Mouse (Mus musculus) midbrain, embryonic 13.5 days (tissue): ENCODE data around the gene Tuft1. TPM values are rescaled to one million over a fixed set of nuclear protein-coding genes. Genes with fewer than 3 reads are reported as not detected.

ENCODE experiments used
- ATAC-seq: fragments of 200-750 bp; cut with Nextera tagmentation; 2 replicates; pipeline ENCODE4 v1.8.0; 2017; ENCODE audit warnings: mild to moderate bottlenecking, moderate TSS enrichment, moderate library complexity
- H3K27ac ChIP-seq: fragments of 300-500 bp; sonication (generic); 2 replicates; pipeline ENCODE4 v1.5.1; 2015; ENCODE audit warnings: inconsistent platforms, mild to moderate bottlenecking, moderate library complexity
- H3K27me3 ChIP-seq: fragments of 300-500 bp; sonication (generic); 2 replicates; pipeline ENCODE4 v1.6.1; 2015; ENCODE audit warnings: mild to moderate bottlenecking, inconsistent platforms
- H3K36me3 ChIP-seq: fragments of 300-500 bp; sonication (generic); 2 replicates; pipeline ENCODE4 v1.6.1; 2015; ENCODE audit warnings: mild to moderate bottlenecking, inconsistent platforms
- H3K4me1 ChIP-seq: fragments of 300-500 bp; sonication (generic); replicated peaks from 2 replicates; pipeline ENCODE4 v1.6.1; 2015; ENCODE audit warnings: inconsistent platforms
- H3K4me2 ChIP-seq: fragments of 300-500 bp; sonication (generic); replicated peaks from 2 replicates; pipeline ENCODE4 v1.6.1; 2015; ENCODE audit warnings: moderate library complexity, mild to moderate bottlenecking, inconsistent platforms
- H3K4me3 ChIP-seq: fragments of 300-500 bp; sonication (generic); replicated peaks from 2 replicates; pipeline ENCODE4 v1.5.1; 2015; ENCODE audit warnings: mild to moderate bottlenecking, inconsistent platforms
- H3K9ac ChIP-seq: fragments of 300-500 bp; sonication (generic); replicated peaks from 2 replicates; pipeline ENCODE4 v1.6.1; 2015; ENCODE audit warnings: mild to moderate bottlenecking, inconsistent platforms
- H3K9me3 ChIP-seq: fragments of 300-500 bp; sonication (generic); 2 replicates; pipeline ENCODE4 v1.6.1; 2016; ENCODE audit warnings: mild to moderate bottlenecking, inconsistent platforms
- WGBS: fragments of 180-500 bp; shearing (Covaris S2); methylation state at CpG from one replicate; pipeline ENCODE4 v1.1.7; 2015; 5-methylcytosine and 5-hydroxymethylcytosine counted together
- polyA plus RNA-seq: library from polyadenylated mRNA; unstranded; fragments of >200 nt; fragmentation: Nextera tagmentation; extraction: Ambion mirVana; gene quantifications from 2 replicates; pipeline ENCODE4 v1.2.1, GENCODE M21; 2015

Tuft1 gene
- polyA plus RNA-seq, 1 experiment from 2014 or later: 3.7 TPM

- H3K27me3 ChIP-seq: no peaks in the 10 kb centered on the region
- no peak overlapping the region for H3K27ac ChIP-seq
- H3K9ac ChIP-seq: no peak overlapping the region
- no peaks in the 10 kb centered on the region for H3K36me3 ChIP-seq
- no peak overlapping the region for H3K4me2 ChIP-seq
- H3K4me3 ChIP-seq: no peak overlapping the region
- no peak for ATAC-seq
- no peaks in the 10 kb centered on the region for H3K4me1 ChIP-seq
- 54% methylated on average over 7 of the region's 7 CpGs for WGBS
- no peaks in the 10 kb centered on the region for H3K9me3 ChIP-seq
These were observed 45.3 kb downstream of the Tuft1 start for GRCm38 (mm10) chr3:94613258-94613878.

GRCm38 (mm10) chr3:94612274-94612673 is 46.4 kb downstream of the Tuft1 start:
- Histone ChIP-seq H3K9ac (no peak overlapping the region), H3K4me3 (no peak overlapping the region), H3K4me1 (no peaks in the 10 kb centered on the region), H3K9me3 (no peaks in the 10 kb centered on the region), H3K36me3 (no peaks in the 10 kb centered on the region), H3K27me3 (no peaks in the 10 kb centered on the region), H3K27ac (no peak overlapping the region), H3K4me2 (no peak overlapping the region)
- no peak for ATAC-seq
- WGBS: 70% methylated on average over 1 of the region's 1 CpGs

- H3K36me3 ChIP-seq: no peaks in the 10 kb centered on the region
- H3K27ac ChIP-seq: no peak overlapping the region
- no peak overlapping the region for H3K4me3 ChIP-seq
- H3K9ac ChIP-seq: no peak overlapping the region
- no peak for ATAC-seq
- no peaks in the 10 kb centered on the region for H3K4me1 ChIP-seq
- WGBS: 81% methylated on average over 5 of the region's 5 CpGs
- H3K9me3 ChIP-seq: 0 out of 2 replicates have a peak, but pooled peaks cover 2% of the 10 kb centered on the region
- H3K27me3 ChIP-seq: no peaks in the 10 kb centered on the region
- no peak overlapping the region for H3K4me2 ChIP-seq
These were observed 46.8 kb downstream of the Tuft1 start for GRCm38 (mm10) chr3:94611834-94612233.

- no peak overlapping the region for H3K27ac ChIP-seq
- no peaks in the 10 kb centered on the region for H3K4me1 ChIP-seq
- no peak overlapping the region for H3K9ac ChIP-seq
- no peak for ATAC-seq
- H3K36me3 ChIP-seq: no peaks in the 10 kb centered on the region
- H3K4me2 ChIP-seq: no peak overlapping the region
- H3K27me3 ChIP-seq: no peaks in the 10 kb centered on the region
- no peak overlapping the region for H3K4me3 ChIP-seq
- 0 out of 2 replicates have a peak, but pooled peaks cover 3% of the 10 kb centered on the region for H3K9me3 ChIP-seq
- 73% methylated on average over 4 of the region's 4 CpGs for WGBS
These were observed 47.3 kb downstream of the Tuft1 start for GRCm38 (mm10) chr3:94611343-94611742.

- Histone ChIP-seq H3K4me2 (no peak overlapping the region), H3K9ac (no peak overlapping the region), H3K9me3 (0 out of 2 replicates have a peak, but pooled peaks cover 3% of the 10 kb centered on the region), H3K27ac (no peak overlapping the region), H3K4me3 (no peak overlapping the region), H3K36me3 (no peaks in the 10 kb centered on the region), H3K4me1 (no peaks in the 10 kb centered on the region), H3K27me3 (no peaks in the 10 kb centered on the region)
- WGBS: 74% methylated on average over 2 of the region's 2 CpGs
- no peak for ATAC-seq
These were observed 48.1 kb downstream of the Tuft1 start for GRCm38 (mm10) chr3:94610581-94610980.

GRCm38 (mm10) chr3:94609621-94610020 is 49.1 kb downstream of the Tuft1 start:
- WGBS: 95% methylated on average over 3 of the region's 3 CpGs
- 0 out of 2 replicates have a peak, but pooled peaks cover 3% of the 10 kb centered on the region for H3K9me3 ChIP-seq
- no peaks in the 10 kb centered on the region for H3K27me3 ChIP-seq
- no peak overlapping the region for H3K4me3 ChIP-seq
- H3K27ac ChIP-seq: no peak overlapping the region
- H3K4me1 ChIP-seq: no peaks in the 10 kb centered on the region
- H3K9ac ChIP-seq: no peak overlapping the region
- H3K4me2 ChIP-seq: no peak overlapping the region
- no peak for ATAC-seq
- no peaks in the 10 kb centered on the region for H3K36me3 ChIP-seq

GRCm38 (mm10) chr3:94601959-94602358 is 56.7 kb downstream of the Tuft1 start:
- 0 out of 2 replicates have a peak, but pooled peaks have one; percentile 30 for ATAC-seq
- 8% methylated on average over 4 of the region's 4 CpGs for WGBS
- Histone ChIP-seq H3K27me3 (no peaks in the 10 kb centered on the region), H3K9me3 (0 out of 2 replicates have a peak, but pooled peaks cover 1% of the 10 kb centered on the region), H3K4me3 (no peak overlapping the region), H3K4me1 (no peaks in the 10 kb centered on the region), H3K27ac (no peak overlapping the region), H3K36me3 (no peaks in the 10 kb centered on the region), H3K4me2 (no peak overlapping the region), H3K9ac (no peak overlapping the region)

GRCm38 (mm10) chr3:94597224-94597779 is 61.4 kb downstream of the Tuft1 start:
- no peaks in the 10 kb centered on the region for H3K9me3 ChIP-seq
- H3K27ac ChIP-seq: no peak overlapping the region
- no peak overlapping the region for H3K9ac ChIP-seq
- H3K4me2 ChIP-seq: no peak overlapping the region
- H3K27me3 ChIP-seq: no peaks in the 10 kb centered on the region
- no peaks in the 10 kb centered on the region for H3K36me3 ChIP-seq
- no peak for ATAC-seq
- 92% methylated on average over 3 of the region's 3 CpGs for WGBS
- no peaks in the 10 kb centered on the region for H3K4me1 ChIP-seq
- H3K4me3 ChIP-seq: no peak overlapping the region

GRCm38 (mm10) chr3:94595871-94596287 is 62.8 kb downstream of the Tuft1 start:
- no peaks in the 10 kb centered on the region for H3K27me3 ChIP-seq
- no peak for ATAC-seq
- H3K4me1 ChIP-seq: no peaks in the 10 kb centered on the region
- H3K9me3 ChIP-seq: no peaks in the 10 kb centered on the region; the same call in 1 of the 2 replicates
- no peak overlapping the region for H3K4me2 ChIP-seq
- H3K4me3 ChIP-seq: no peak overlapping the region
- no peak overlapping the region for H3K27ac ChIP-seq
- H3K9ac ChIP-seq: no peak overlapping the region
- WGBS: 92% methylated on average over 6 of the region's 6 CpGs
- no peaks in the 10 kb centered on the region for H3K36me3 ChIP-seq

GRCm38 (mm10) chr3:94591066-94591465 is 67.6 kb downstream of the Tuft1 start:
- Histone ChIP-seq H3K9ac (no peak overlapping the region), H3K27me3 (no peaks in the 10 kb centered on the region), H3K27ac (no peak overlapping the region), H3K36me3 (no peaks in the 10 kb centered on the region), H3K4me3 (no peak overlapping the region), H3K9me3 (no peaks in the 10 kb centered on the region; the same call in 1 of the 2 replicates), H3K4me1 (no peaks in the 10 kb centered on the region), H3K4me2 (no peak overlapping the region)
- WGBS: 83% methylated on average over 5 of the region's 5 CpGs
- no peak for ATAC-seq

GRCm38 (mm10) chr3:94587962-94588361 is 70.7 kb downstream of the Tuft1 start:
- Histone ChIP-seq H3K36me3 (no peaks in the 10 kb centered on the region), H3K4me1 (no peaks in the 10 kb centered on the region), H3K4me2 (no peak overlapping the region), H3K27me3 (no peaks in the 10 kb centered on the region), H3K4me3 (no peak overlapping the region), H3K9ac (no peak overlapping the region), H3K9me3 (no peaks in the 10 kb centered on the region; the same call in 1 of the 2 replicates), H3K27ac (no peak overlapping the region)
- no peak for ATAC-seq
- 86% methylated on average over 5 of the region's 5 CpGs for WGBS

GRCm38 (mm10) chr3:94582944-94583343 is 75.7 kb downstream of the Tuft1 start:
- Histone ChIP-seq H3K27ac (no peak overlapping the region), H3K9ac (no peak overlapping the region), H3K9me3 (no peaks in the 10 kb centered on the region), H3K36me3 (no peaks in the 10 kb centered on the region), H3K4me1 (peaks cover 32% of the 10 kb centered on the region), H3K4me3 (peak overlapping the region; percentile 92), H3K4me2 (0 out of 2 replicates have a peak overlapping the region, but pooled peaks have one; percentile 88), H3K27me3 (no peaks in the 10 kb centered on the region)
- WGBS: 72% methylated on average over 7 of the region's 7 CpGs
- ATAC-seq: no peak
